Mouse (Mus musculus): ENCODE results near the gene Cldn34a.
"Not testable (repeated sequence)": the region's sequence is repeated elsewhere in the genome, so short reads cannot be mapped to it uniquely, and the experiment has no call there.

Gene Cldn34a

DNA sequence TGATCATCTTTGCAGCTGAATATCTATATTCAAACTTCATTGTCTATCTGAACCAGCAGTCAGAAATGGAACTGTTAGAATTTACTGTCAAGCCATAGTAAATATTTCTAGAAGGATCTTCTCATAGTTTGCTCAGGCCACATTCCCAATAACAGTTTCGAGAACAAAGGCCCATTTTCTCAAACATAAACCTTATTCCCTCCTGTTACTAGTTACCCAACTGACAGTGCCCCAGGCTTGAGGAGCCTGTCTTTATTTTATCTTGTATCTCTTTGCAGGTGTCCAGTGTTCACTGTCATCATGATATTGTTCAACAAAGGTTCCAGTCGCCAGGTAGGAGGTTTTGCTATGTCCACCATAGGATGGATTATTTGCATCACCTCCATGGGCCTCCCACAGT lies at the start of gene Cldn34a:
Cldn34a (plus strand) TSS at position 301 of the 400 bp plus-strand sequence.
- DNase-seq: no peak

DNA sequence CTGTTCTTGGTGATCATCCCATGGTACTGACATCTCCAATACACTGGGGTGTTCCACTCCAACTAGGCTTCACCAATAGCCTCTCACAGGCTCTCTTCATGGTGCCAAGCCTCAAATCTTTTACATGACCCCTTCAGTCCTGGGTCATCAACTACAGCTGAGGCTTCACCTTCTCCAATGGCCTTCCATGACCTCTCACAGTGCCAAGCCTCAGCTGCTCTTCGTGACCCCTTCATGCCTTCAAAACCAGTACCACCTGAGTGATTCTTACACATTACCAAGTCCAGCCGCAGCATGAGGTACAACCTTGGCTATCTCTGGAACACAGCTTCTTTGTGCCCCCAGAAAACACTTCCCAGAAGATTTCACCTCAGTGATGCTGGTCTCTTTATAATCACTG lies 44.5 kb upstream of the Cldn34a start:
- DNase-seq: not testable (repeated sequence)

DNA sequence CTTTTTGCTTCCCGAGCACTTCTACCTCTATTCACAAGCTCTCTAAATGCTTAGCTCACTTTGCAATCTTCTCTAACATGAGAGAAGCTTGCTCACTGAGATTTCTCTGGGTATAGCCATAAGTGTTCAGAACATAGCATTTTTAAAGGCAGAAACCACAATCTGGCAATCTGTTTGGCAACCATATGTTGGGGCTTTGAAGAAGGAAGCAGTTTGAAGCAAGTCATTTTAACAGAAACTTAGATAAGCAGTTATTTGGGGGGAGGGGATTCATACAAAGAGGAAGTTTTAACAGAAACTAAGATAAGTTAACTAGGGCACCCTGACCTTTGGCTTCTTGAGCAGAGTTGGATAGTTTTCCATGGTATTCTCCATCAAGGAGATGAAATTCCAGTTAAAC lies 17.4 kb upstream of the Cldn34a start:
- DNase-seq: no peak

DNA sequence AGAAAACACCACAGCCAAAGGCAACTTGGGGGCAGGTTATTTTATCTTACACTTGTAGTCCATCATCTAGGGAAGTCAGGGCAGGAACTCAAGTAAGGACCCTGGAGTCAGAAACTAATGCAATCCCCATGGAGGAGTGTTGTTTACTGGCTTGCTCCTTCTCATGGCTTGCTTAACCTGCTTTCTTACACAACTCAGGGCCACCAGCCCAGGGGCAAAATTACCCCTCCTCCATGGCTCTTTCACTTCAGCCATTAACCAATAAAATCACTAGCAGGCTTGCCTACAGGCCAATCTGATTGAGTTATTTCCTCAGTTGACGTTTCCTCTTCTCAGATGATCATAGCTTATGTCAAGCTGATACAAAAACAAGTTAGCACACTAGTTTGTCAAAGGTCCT lies 15.0 kb upstream of the Cldn34a start:
- DNase-seq: no peak

DNA sequence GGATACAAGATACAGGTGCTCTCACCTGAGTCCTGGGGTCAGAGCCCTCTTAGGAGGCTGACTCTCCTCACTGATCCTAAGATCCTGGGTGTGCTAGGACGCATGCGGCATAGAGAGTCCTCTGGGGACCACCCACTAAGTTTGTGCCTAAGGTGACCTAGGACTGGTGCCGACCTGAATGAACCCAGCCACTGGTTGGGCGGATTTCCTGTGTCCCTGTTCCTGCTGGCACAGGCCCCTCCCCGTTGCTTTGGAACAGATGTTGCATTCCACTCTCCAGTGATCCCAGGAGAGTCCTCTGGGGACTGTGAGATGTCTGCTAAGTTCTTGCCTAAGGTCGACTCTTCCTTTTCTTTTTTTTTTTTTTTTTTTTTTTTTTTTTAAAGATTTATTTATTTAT lies 5.7 kb upstream of the Cldn34a start:
- no peak for DNase-seq
